Mouse (Mus musculus): ENCODE results near the gene Dad1.

DNA sequence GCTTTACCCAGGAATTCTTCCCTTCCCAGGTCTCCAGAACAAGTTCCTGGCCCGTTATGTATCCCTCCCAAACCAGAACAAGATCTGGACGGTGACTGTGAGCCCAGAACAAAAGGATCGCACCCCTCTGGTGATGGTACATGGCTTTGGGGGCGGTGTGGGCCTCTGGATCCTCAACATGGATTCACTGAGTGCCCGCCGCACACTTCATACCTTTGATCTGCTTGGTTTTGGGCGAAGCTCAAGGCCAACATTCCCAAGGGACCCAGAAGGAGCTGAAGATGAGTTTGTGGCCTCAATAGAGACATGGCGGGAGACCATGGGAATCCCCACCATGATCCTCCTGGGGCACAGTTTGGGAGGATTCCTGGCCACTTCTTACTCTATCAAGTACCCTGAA lies 8.7 kb upstream of the Dad1 start:
- TF ChIP-seq CTCF (IDR thresholded peaks at IDR 0.05; ENCODE audit: extremely low read depth, insufficient read depth, insufficient read length, insufficient replicate concordance) (no peak), POLR2A (IDR thresholded peaks at IDR 0.05; ENCODE audit: low read depth, low read length) (no peak)
